Mouse (Mus musculus) cerebellum, adult 2 months (tissue): ENCODE results near the gene Krtap1-5. TPM values are rescaled to one million over a fixed set of nuclear protein-coding genes. Genes with fewer than 3 reads are reported as not detected.
"Not testable (repeated sequence)": the region's sequence is repeated elsewhere in the genome, so short reads cannot be mapped to it uniquely, and the experiment has no call there.

Experiments
- DNase-seq, 2 experiments: peaks; one replicate each; pipeline ENCODE4 v3.0.0; 2021
- H3K27ac ChIP-seq: fragments of 200-500 bp; 2 replicates; pipeline ENCODE4 v1.5.1; 2012; ENCODE audit warnings: low read length, control low read depth, inconsistent platforms; ENCODE audit not compliant: insufficient read depth
- H3K27me3 ChIP-seq: fragments of 200-500 bp; 2 replicates; pipeline ENCODE4 v1.6.1; 2012; ENCODE audit warnings: inconsistent platforms, mild to moderate bottlenecking, low read length, moderate library complexity; ENCODE audit not compliant: control insufficient read depth, insufficient read depth
- H3K4me1 ChIP-seq: fragments of 200-500 bp; 2 replicates; pipeline ENCODE4 v1.6.1; 2011; ENCODE audit warnings: low read length; ENCODE audit not compliant: control insufficient read depth, insufficient read depth
- H3K4me3 ChIP-seq: fragments of 200-500 bp; replicated peaks from 2 replicates; pipeline ENCODE3; 2011; ENCODE audit warnings: mild to moderate bottlenecking, low read depth, low read length, control low read depth; ENCODE audit not compliant: insufficient read depth
- CTCF ChIP-seq: fragments of 200-500 bp; IDR thresholded peaks from 2 replicates; pipeline ENCODE4 v1.5.1; 2011; ENCODE audit warnings: low read depth, mild to moderate bottlenecking, control low read depth, low read length, moderate library complexity, borderline replicate concordance; ENCODE audit not compliant: insufficient read depth
- POLR2A ChIP-seq: fragments of 200-500 bp; IDR thresholded peaks from 2 replicates; pipeline ENCODE4 v1.6.1; 2011; ENCODE audit warnings: low read length, control low read depth, borderline replicate concordance; ENCODE audit not compliant: insufficient read depth
- WGBS: fragments of 180-500 bp; shearing (Covaris S2); methylation state at CpG from one replicate; pipeline ENCODE4 v1.1.7; 2018; 5-methylcytosine and 5-hydroxymethylcytosine counted together
- polyA plus RNA-seq: library from polyadenylated mRNA; depleted of rRNA; stranded (reverse); fragments of >200 nt; gene quantifications from 2 replicates; pipeline ENCODE4 v1.2.3, GENCODE M21; 2012; rRNA removed

The Krtap1-5 gene
- not detected in 2 replicates for polyA plus RNA-seq

GRCm38 (mm10) chr11:99580636-99581035 lies at the start of gene Krtap1-5:
Gene Krtap1-5 (minus strand): TSS chr11:99581016.
- Histone ChIP-seq H3K27ac (no peak within 1 kb of the TSS), H3K4me3 (no peak within 1 kb of the TSS), H3K4me1 (no peaks in the 10 kb centered on the region), H3K27me3 (no peaks in the 10 kb centered on the region)
- WGBS: 84% methylated on average over 6 of the region's 6 CpGs
- DNase-seq: no peak
- TF ChIP-seq POLR2A (no peak), CTCF (no peak)

- no peak within 1 kb of the TSS for H3K4me3 ChIP-seq
- no peak within 1 kb of the TSS for H3K27ac ChIP-seq
- 83% methylated on average over 4 of the region's 4 CpGs for WGBS
- no peaks in the 10 kb centered on the region for H3K27me3 ChIP-seq
- TF ChIP-seq CTCF: no peak
- no peak for TF ChIP-seq POLR2A
- no peaks in the 10 kb centered on the region for H3K4me1 ChIP-seq
- no peak for DNase-seq
These were observed 47.3 kb upstream of the Krtap1-5 start, which contains the start of gene Krtap4-1 for GRCm38 (mm10) chr11:99628138-99628537. Gene Krtap4-1 (minus strand): TSS chr11:99628238.

- no peak within 1 kb of the TSS for H3K4me3 ChIP-seq
- DNase-seq: no peak
- 96% methylated on average over 2 of the region's 2 CpGs for WGBS
- H3K27me3 ChIP-seq: no peaks in the 10 kb centered on the region
- no peaks in the 10 kb centered on the region for H3K4me1 ChIP-seq
- no peak within 1 kb of the TSS for H3K27ac ChIP-seq
- TF ChIP-seq POLR2A (no peak), CTCF (no peak)
These were observed 39.5 kb upstream of the Krtap1-5 start, which contains the start of gene Gm11562 for GRCm38 (mm10) chr11:99620335-99620734. Gene Gm11562 (minus strand): TSS chr11:99620435.

GRCm38 (mm10) chr11:99614796-99615363 lies 34.1 kb upstream of the Krtap1-5 start, which contains the start of gene Krtap2-4:
Gene Krtap2-4 (minus strand): TSS chr11:99614846.
- no peak for DNase-seq
- WGBS: 60% methylated on average over 3 of the region's 3 CpGs
- Histone ChIP-seq H3K27ac (no peak within 1 kb of the TSS), H3K4me3 (no peak within 1 kb of the TSS), H3K27me3 (no peaks in the 10 kb centered on the region), H3K4me1 (no peaks in the 10 kb centered on the region)
- TF ChIP-seq POLR2A: no peak
- no peak for TF ChIP-seq CTCF

GRCm38 (mm10) chr11:99610089-99610488 lies 29.3 kb upstream of the Krtap1-5 start, which contains the start of gene Gm11937:
Gene Gm11937 (minus strand): TSS chr11:99610189.
- H3K4me1 ChIP-seq, H3K27me3 ChIP-seq, DNase-seq, H3K27ac ChIP-seq, H3K4me3 ChIP-seq: not testable (repeated sequence)
- WGBS: 83% methylated on average over 1 of the region's 2 CpGs

GRCm38 (mm10) chr11:99609126-99609525 lies 28.3 kb upstream of the Krtap1-5 start:
- Histone ChIP-seq H3K27me3 (no peaks in the 10 kb centered on the region), H3K4me3 (no peak overlapping the region), H3K4me1 (no peaks in the 10 kb centered on the region), H3K27ac (no peak overlapping the region)
- TF ChIP-seq CTCF: no peak
- no peak for TF ChIP-seq POLR2A
- WGBS: 17% methylated on average over 1 of the region's 1 CpGs
- DNase-seq: peak; percentile 11 to 52

GRCm38 (mm10) chr11:99603208-99603607 lies 22.4 kb upstream of the Krtap1-5 start, which contains the start of gene Gm11938:
Gene Gm11938 (minus strand): TSS chr11:99603308.
- not testable (repeated sequence) for H3K4me1 ChIP-seq, H3K4me3 ChIP-seq, H3K27ac ChIP-seq, DNase-seq, H3K27me3 ChIP-seq
- 72% methylated on average over 1 of the region's 1 CpGs for WGBS

GRCm38 (mm10) chr11:99597742-99598141 lies 16.9 kb upstream of the Krtap1-5 start, which contains the start of gene Krtap9-3:
Gene Krtap9-3 (minus strand): TSS chr11:99598105.
- not testable (repeated sequence) for DNase-seq, H3K27me3 ChIP-seq, H3K4me1 ChIP-seq, H3K27ac ChIP-seq, H3K4me3 ChIP-seq
- 73% methylated on average over 6 of the region's 6 CpGs for WGBS
